Mouse (Mus musculus): ENCODE measurements around the gene Ano6. TPM values are rescaled to one million over a fixed set of nuclear protein-coding genes. Genes with fewer than 3 reads are reported as not detected.

Ano6 gene
- total RNA-seq, 2 experiments from 2014 or later: 20.7 to 23.9 TPM

DNA sequence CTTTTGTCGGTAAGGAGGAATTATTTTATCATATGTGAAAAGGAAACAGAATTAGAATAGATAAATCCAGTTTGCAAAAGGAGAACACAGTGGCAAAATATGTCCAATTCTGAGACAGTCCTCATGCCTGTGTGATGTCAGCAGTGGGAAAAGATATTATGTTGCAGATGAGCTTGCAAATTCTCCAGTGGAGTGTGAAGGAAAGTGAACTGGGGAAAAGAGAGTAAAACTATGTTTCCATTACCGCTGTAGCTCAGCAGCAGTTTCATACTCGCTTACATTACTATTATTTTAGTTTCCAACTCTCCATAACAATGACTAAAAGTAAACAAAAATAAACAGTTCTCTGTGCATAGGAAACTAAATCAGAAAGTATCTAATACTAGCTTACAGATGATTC is 229.8 kb downstream of the Ano6 start:
- no peak for DNase-seq (ENCODE audit: extremely low spot score in 1 of 2, low spot score in 1 of 2)

DNA sequence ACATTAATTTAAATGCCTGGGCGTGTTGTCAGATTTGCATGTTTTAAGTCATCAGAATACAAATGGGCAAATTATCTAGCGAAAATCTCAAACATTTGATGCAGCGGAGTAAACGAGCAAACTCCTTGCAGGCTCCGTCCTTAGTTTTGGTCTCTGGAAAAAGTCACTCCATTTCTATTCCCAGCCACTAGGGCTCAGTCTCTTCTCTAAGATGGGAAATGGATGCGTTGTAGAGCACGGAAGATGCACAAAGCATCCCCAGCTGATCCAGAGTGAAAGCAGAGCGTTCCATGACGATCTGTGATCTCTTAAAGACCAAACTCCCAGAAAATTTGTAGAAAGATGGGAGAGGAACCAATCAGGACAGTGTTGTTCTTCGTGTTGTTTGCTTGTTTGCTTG is 230.9 kb downstream of the Ano6 start:
- DNase-seq (ENCODE audit: extremely low spot score in 1 of 2, low spot score in 1 of 2): no peak

Small RNAs within 50 kb of the gene (microRNA-seq; reads per million reads assigned to microRNA genes)
- 0 reads per million in 2 experiments for gene Gm25070

Other genes starting within 250 kb of the Ano6 start
- gene Dbx2, start 134.9 kb upstream of the Ano6 start, total RNA-seq (2021): 10 to 100 TPM; 31.8 to 32.1 TPM

All from layer of hippocampus, postnatal 25 days (tissue).